Mouse (Mus musculus) cortical plate, adult 2 months (tissue): Measurements from ENCODE around the gene Ptpn13. TPM values are rescaled to one million over a fixed set of nuclear protein-coding genes. Genes with fewer than 3 reads are reported as not detected.
A peak's percentile ranks its signal among the peaks of the same experiment; 100 is the strongest.

Source experiments
- H3K27ac ChIP-seq: fragments of 200-500 bp; 2 replicates; pipeline ENCODE4 v1.5.1; 2012; ENCODE audit warnings: low read length, control low read depth, inconsistent platforms; ENCODE audit not compliant: insufficient read depth
- H3K4me1 ChIP-seq: fragments of 200-500 bp; 2 replicates; pipeline ENCODE4 v1.6.1; 2011; ENCODE audit warnings: low read length; ENCODE audit not compliant: control insufficient read depth, insufficient read depth
- H3K4me3 ChIP-seq: fragments of 200-500 bp; 2 replicates; pipeline ENCODE4 v1.5.1; 2011; ENCODE audit warnings: mild to moderate bottlenecking, low read length, control low read depth; ENCODE audit not compliant: insufficient read depth
- CTCF ChIP-seq: fragments of 200-500 bp; IDR thresholded peaks from 2 replicates; pipeline ENCODE4 v1.5.1; 2011; ENCODE audit warnings: mild to moderate bottlenecking, control low read depth, low read length; ENCODE audit not compliant: insufficient read depth; ENCODE audit errors: extremely low read depth
- POLR2A ChIP-seq: fragments of 200-500 bp; IDR thresholded peaks from 2 replicates; pipeline ENCODE4 v1.6.1; 2011; ENCODE audit warnings: mild to moderate bottlenecking, low read length, control low read depth; ENCODE audit not compliant: insufficient read depth; ENCODE audit errors: extremely low read depth
- polyA plus RNA-seq: library from polyadenylated mRNA; depleted of rRNA; stranded (reverse); fragments of >200 nt; gene quantifications from 2 replicates; pipeline ENCODE4 v1.2.3, GENCODE M21; 2012

Gene Ptpn13
- polyA plus RNA-seq, 1 experiment = 6.6 TPM

GRCm38 (mm10) chr5:103420568-103420967 is 4.4 kb upstream of the Ptpn13 start:
- H3K27ac ChIP-seq = no peak overlapping the region
- no peak overlapping the region for H3K4me3 ChIP-seq
- H3K4me1 ChIP-seq = no peaks in the 10 kb centered on the region
- TF ChIP-seq POLR2A (no peak), CTCF (no peak)

- Histone ChIP-seq H3K27ac (no peak overlapping the region), H3K4me1 (no peaks in the 10 kb centered on the region)
- TF ChIP-seq CTCF = no peak
- no peak for TF ChIP-seq POLR2A
Observed at GRCm38 (mm10) chr5:103422609-103423008, 2.4 kb upstream of the Ptpn13 start.

GRCm38 (mm10) chr5:103423305-103423926 is 1.6 kb upstream of the Ptpn13 start:
- TF ChIP-seq CTCF = no peak
- TF ChIP-seq POLR2A = no peak
- no peak overlapping the region for H3K27ac ChIP-seq
- H3K4me3 ChIP-seq = no peak overlapping the region
- H3K4me1 ChIP-seq = no peaks in the 10 kb centered on the region

More at GRCm38 (mm10) chr5:103422609-103423008, 2.4 kb upstream of the Ptpn13 start:
- H3K4me3 ChIP-seq = no peak overlapping the region

GRCm38 (mm10) chr5:103423927-103424315 is 1.1 kb upstream of the Ptpn13 start:
- no peak overlapping the region for H3K4me3 ChIP-seq

GRCm38 (mm10) chr5:103425363-103426031 is 505 bp downstream of the Ptpn13 start:
- no peak overlapping the region for H3K27ac ChIP-seq
- H3K4me3 ChIP-seq = peak overlapping the region; percentile 37

More at GRCm38 (mm10) chr5:103423927-103424315, 1.1 kb upstream of the Ptpn13 start:
- no peak for TF ChIP-seq CTCF
- no peak for TF ChIP-seq POLR2A
- no peaks in the 10 kb centered on the region for H3K4me1 ChIP-seq
- H3K27ac ChIP-seq = no peak overlapping the region

GRCm38 (mm10) chr5:103426250-103426649 is 1.3 kb downstream of the Ptpn13 start:
- Histone ChIP-seq H3K27ac (no peak overlapping the region), H3K4me3 (peak overlapping the region; percentile 37; the same call in 1 of the 2 replicates), H3K4me1 (no peaks in the 10 kb centered on the region)
- no peak for TF ChIP-seq CTCF
- TF ChIP-seq POLR2A = no peak

More at GRCm38 (mm10) chr5:103425363-103426031, 505 bp downstream of the Ptpn13 start:
- no peaks in the 10 kb centered on the region for H3K4me1 ChIP-seq
- TF ChIP-seq POLR2A = no peak
- no peak for TF ChIP-seq CTCF

GRCm38 (mm10) chr5:103430986-103431385 is 6.0 kb downstream of the Ptpn13 start:
- no peak overlapping the region for H3K4me3 ChIP-seq
- no peak overlapping the region for H3K27ac ChIP-seq
- TF ChIP-seq POLR2A (no peak), CTCF (no peak)
- no peaks in the 10 kb centered on the region for H3K4me1 ChIP-seq

GRCm38 (mm10) chr5:103431479-103431878 is 6.5 kb downstream of the Ptpn13 start:
- TF ChIP-seq POLR2A = no peak
- TF ChIP-seq CTCF = no peak
- no peak overlapping the region for H3K4me3 ChIP-seq
- no peaks in the 10 kb centered on the region for H3K4me1 ChIP-seq
- H3K27ac ChIP-seq = no peak overlapping the region

- Histone ChIP-seq H3K4me3 (no peak overlapping the region), H3K4me1 (no peaks in the 10 kb centered on the region), H3K27ac (no peak overlapping the region)
- no peak for TF ChIP-seq POLR2A
- TF ChIP-seq CTCF = no peak
Observed at GRCm38 (mm10) chr5:103436039-103436944, 11.3 kb downstream of the Ptpn13 start.

GRCm38 (mm10) chr5:103437714-103438113 is 12.7 kb downstream of the Ptpn13 start:
- TF ChIP-seq CTCF = no peak
- no peak for TF ChIP-seq POLR2A
- H3K27ac ChIP-seq = no peak overlapping the region
- no peak overlapping the region for H3K4me3 ChIP-seq

More at GRCm38 (mm10) chr5:103437714-103438113, 12.7 kb downstream of the Ptpn13 start:
- H3K4me1 ChIP-seq = no peaks in the 10 kb centered on the region
